Mouse (Mus musculus) lung, postnatal 14 days (tissue): ENCODE measurements around the gene Myo1h.
A peak's percentile ranks its signal among the peaks of the same experiment; 100 is the strongest.

ENCODE experiments used
- DNase-seq: peaks from one replicate; pipeline ENCODE4 v3.0.0; 2021

Gene Myo1h

DNA sequence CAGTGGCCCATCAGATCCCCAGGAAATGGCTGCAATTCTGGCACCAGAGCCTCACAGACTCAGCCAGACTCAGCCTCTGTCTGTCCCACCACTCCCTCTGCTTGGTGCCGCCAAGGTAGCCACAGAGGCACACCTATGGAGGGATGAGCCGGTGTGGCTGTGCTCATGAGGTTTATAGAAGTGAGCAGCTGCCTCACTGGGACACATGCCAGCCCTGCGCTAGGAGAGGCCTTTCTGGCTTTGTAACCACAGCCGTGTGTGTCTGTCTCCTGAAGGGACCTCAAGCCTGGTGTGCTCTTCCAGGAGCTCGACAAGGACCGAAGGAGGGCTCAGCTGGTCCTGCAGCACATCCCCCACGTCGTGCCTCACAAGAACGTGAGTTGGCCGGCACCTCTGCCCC, 118.3 kb downstream of the Myo1h start:
- DNase-seq = no peak

DNA sequence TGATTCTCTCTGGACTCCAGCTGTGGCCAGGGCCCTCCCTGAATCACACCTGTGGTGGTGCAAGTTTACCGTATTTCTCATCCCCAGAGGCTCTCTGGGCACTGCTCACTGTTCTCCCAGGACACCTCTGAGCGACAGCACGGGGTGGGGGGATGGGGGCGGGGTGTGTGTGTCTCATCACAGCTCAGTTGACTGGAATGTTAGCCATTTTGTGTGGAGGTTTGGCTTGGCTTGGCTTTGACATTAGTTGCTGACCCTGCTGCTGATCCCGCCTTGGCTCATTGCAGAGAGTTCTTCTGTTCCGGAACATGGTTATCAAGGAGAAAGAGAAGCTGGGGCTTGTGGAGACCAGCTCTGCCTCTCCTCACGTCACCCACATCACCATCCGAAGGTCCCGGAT, 118.8 kb downstream of the Myo1h start:
- peak; percentile 21 for DNase-seq

DNA sequence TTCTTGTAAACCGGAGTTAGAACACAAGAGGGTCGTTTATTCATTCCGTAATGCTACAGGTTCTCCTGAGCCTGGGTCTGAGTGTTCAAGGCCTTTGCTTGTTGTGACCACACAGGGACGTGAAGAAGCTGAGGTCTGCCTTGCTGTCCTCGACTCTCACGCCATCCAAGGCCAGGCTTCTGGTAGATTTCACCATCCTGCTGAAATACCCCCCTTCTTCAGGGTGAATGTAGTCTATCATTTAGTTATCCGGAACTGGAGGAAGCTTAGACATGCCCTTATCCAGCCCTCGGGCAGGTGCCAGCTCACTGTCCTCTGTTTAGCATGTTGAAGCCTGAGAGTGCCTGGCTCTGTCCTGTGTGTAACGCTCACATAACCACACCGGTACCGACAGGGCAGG, 119.9 kb downstream of the Myo1h start:
- no peak for DNase-seq

DNA sequence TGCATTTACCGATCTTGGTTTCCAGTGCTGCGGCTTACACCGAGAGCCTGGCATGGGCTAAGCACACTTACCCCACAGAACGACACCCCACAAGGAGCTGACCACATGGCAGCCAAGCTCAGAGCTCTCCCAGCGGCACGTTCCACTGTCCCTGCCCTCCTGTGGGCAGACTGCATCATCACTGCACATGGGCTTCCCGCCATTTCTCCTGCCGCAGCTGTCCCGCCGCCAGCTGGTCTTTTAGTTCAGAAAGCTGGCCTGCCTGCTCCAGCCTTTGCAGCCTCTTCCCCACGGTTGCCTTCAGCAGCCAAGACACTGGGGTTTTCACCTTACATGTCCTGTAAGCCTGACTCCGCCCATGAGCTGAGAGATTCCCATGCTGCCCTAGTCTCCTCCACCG, 121.5 kb downstream of the Myo1h start:
- peak; percentile 8 for DNase-seq

DNA sequence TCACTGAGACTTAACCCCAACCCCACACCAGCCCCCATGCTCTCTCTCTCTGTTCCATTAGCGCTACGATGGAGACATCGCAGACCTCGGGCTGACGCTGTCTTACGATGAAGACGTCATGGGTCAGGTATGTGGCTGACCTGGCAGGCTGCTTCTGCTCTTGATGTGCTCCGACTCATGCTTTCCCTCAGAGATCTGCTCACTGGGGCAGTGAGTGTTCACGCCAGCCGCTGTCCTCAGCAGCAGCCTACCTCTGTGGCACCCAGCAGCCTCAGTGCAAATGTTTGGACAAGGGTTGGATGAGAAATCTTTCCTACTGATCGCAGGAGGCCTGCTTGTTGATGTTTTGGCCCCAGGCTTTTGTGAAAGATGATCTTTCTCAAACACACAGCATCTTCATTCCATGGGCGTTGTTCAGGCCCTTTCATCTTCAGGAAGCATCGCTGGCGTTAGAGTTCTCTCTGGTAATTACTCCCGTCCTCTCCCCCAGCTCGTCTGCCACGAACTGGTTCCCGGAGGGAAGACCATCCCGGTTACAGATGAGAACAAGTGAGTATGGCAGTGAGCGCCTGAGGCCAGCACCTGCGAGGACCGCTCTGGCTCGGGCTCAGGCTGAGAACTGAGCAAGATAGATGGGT, 123.5 kb downstream of the Myo1h start:
- peak; percentile 32 for DNase-seq

DNA sequence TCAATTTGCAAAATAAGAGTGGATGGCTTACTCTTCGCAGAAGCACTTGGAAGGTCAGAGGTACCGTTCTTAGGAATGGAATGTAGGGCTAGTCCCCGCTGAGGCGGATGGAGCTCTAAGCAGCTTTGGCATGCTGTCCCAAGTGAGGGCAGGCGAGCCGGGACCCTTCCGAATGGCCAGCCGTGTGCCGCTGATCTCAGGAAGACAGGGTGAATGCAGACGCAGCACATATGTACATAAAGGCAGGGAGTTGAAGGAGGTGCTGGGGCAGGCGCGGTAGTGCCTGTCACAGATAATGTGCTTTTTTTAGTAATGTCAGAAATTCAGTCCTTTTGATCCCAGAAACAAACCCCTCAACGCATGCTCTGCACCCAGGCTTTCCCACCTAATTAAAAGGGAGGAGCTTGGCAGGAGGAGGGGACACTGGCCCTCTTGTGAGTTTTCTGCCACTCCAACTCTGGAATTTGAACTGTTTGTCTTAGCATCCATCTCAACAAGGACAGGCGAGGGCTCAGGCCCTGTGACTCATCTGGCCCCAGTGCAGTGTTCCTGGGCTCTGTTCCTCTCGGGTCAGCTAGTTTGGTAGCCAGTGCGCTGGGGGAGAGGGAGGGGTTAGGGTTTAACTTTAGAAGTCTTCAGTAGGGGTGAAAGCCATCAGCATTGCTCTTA, 124.2 kb downstream of the Myo1h start:
- DNase-seq = peak; percentile 68
